Mouse (Mus musculus): ENCODE measurements at regions not wholly inside any gene's neighbourhood (a gene's known extent, or its start where the extent isn't known, plus 50 kb on each side); places are given as distances from the start of the nearest gene placed in this dataset.

DNA sequence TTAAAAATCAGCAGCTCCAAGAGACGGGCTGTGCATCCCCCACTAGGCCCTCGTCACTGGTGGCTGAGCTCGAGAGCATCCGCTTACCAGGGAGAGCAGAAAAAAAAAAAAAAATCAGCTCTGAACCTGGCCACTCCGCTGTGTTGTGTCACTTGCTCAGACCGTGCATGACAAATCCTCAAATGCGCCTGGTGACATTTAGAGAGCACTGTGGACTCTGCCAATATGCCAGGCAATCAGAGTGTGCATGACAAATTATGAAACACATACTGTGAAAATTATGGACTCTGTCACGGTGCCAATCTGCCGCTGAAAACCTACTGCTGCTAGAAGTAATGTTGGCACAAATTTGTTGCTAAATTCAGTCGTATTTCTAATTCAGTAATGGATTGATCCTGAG lies 797.4 kb downstream of the Robo1 start:
- no peak overlapping the region for H3K27ac ChIP-seq
- no peaks in the 10 kb centered on the region for H3K36me3 ChIP-seq
- H3K4me1 ChIP-seq: peaks cover 21% of the 10 kb centered on the region
- no peak for ATAC-seq (ENCODE audit: low FRiP score, low read depth)
- WGBS: 58% methylated on average over 10 of the region's 10 CpGs
- H3K4me2 ChIP-seq (replicated peaks): no peak overlapping the region
- no peak overlapping the region for H3K4me3 ChIP-seq
- H3K27me3 ChIP-seq: no peaks in the 10 kb centered on the region
- no peaks in the 10 kb centered on the region for H3K9me3 ChIP-seq
- H3K9ac ChIP-seq: no peak overlapping the region

- H3K27me3 ChIP-seq: no peaks in the 10 kb centered on the region
- H3K27ac ChIP-seq: no peak overlapping the region
- 44% methylated on average over 8 of the region's 8 CpGs for WGBS
- H3K9me3 ChIP-seq: no peaks in the 10 kb centered on the region
- H3K9ac ChIP-seq: no peak overlapping the region
- peaks cover 27% of the 10 kb centered on the region for H3K4me1 ChIP-seq
- no peak overlapping the region for H3K4me3 ChIP-seq
- H3K36me3 ChIP-seq: no peaks in the 10 kb centered on the region
- ATAC-seq (ENCODE audit: low FRiP score, low read depth): no peak
- no peak overlapping the region for H3K4me2 ChIP-seq (replicated peaks)
Measured at GRCm38 (mm10) chr16:73100273-73100672, 792.2 kb downstream of the Robo1 start.

DNA sequence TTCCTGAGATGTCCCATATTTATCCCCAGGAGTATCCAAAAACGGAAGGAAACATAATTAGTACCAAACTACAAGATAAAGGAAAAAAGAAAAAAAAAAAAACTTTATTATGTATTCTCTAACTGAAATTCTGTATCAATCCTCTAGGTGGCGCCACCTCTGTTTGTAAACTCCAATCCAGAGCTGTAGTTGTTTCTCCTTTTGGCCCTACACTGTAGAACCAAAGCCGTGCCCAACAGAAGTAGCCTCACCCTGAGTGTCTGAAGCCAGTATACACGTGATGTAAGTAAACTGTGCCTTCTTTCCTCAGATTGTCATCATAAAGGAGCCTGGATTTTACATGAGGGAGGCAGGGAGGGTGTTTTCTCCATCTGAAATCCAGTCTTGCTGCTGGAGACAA lies 790.7 kb downstream of the Robo1 start:
- Histone ChIP-seq H3K4me2 (replicated peaks) (no peak overlapping the region), H3K9me3 (no peaks in the 10 kb centered on the region), H3K27me3 (no peaks in the 10 kb centered on the region), H3K27ac (peak overlapping the region; percentile 28; the same call in 1 of the 2 replicates), H3K9ac (no peak overlapping the region), H3K4me3 (no peak overlapping the region), H3K4me1 (peaks cover 27% of the 10 kb centered on the region), H3K36me3 (no peaks in the 10 kb centered on the region)
- no peak for ATAC-seq (ENCODE audit: low FRiP score, low read depth)
- WGBS: 18% methylated on average over 4 of the region's 4 CpGs

GRCm38 (mm10) chr16:73097176-73097575 lies 789.1 kb downstream of the Robo1 start:
- no peaks in the 10 kb centered on the region for H3K9me3 ChIP-seq
- H3K4me1 ChIP-seq: peaks cover 31% of the 10 kb centered on the region
- 8% methylated on average over 14 of the region's 14 CpGs for WGBS
- H3K4me3 ChIP-seq: no peak overlapping the region
- peak overlapping the region; percentile 54 for H3K4me2 ChIP-seq (replicated peaks)
- H3K36me3 ChIP-seq: no peaks in the 10 kb centered on the region
- no peak overlapping the region for H3K9ac ChIP-seq
- no peaks in the 10 kb centered on the region for H3K27me3 ChIP-seq
- H3K27ac ChIP-seq: no peak overlapping the region
- ATAC-seq (ENCODE audit: low FRiP score, low read depth): no peak

DNA sequence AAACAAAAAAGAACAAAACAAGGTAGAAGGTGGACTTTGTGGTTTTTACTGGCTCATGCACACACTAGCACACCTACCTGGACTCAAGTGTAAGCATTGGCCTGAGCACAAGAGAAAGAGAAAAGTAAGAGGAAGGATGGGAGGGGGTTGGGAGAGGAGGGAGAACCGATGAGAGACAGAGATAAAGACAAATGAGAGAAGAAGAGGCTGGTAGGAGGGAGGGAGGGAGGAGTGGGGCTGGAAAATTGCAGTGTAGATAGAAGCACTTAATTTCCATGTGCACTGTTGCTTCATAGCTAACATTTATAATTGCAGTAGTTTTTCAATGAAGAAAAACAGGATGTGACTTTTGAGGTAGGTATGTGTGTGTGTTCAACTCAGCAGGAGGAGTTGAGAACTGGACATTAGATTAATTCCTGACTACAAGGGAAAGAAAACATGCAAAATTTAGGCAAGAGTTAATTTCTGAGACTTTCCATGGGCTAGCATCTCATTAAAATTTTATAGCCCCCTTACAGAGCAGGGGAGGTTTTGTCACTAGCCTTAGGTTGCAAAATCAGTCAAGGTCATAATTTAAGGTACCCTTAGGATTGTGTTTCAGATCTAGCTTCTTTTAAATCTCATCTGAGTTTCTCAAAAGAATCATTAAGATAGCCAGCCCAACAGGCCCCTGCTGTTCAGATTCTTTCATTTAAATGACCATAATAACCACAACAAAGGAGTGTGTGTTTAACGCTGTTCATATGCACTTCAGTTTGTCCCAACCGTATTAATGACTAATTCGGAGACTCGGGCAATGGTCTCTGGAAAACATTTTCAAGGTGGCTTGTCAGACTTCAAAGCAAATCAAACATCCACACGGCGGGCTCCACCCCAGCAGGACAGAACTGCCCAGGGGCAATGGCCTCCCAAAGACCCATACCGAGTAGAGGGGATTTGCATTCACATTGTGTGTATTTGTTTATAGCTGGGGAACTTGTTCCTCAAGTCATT lies 788.3 kb downstream of the Robo1 start:
- H3K36me3 ChIP-seq: no peaks in the 10 kb centered on the region
- no peak overlapping the region for H3K27ac ChIP-seq
- peak overlapping the region; percentile 54 for H3K4me2 ChIP-seq (replicated peaks)
- no peak overlapping the region for H3K4me3 ChIP-seq
- no peaks in the 10 kb centered on the region for H3K9me3 ChIP-seq
- peaks cover 31% of the 10 kb centered on the region for H3K4me1 ChIP-seq
- no peaks in the 10 kb centered on the region for H3K27me3 ChIP-seq
- 5% methylated on average over 8 of the region's 8 CpGs for WGBS
- no peak overlapping the region for H3K9ac ChIP-seq
- peak; percentile 48; the same call in 1 of the 2 replicates for ATAC-seq (ENCODE audit: low FRiP score, low read depth)
